Comparison of ENCODE assay signal across 18 mouse cellular contexts in the genomic region with DNA sequence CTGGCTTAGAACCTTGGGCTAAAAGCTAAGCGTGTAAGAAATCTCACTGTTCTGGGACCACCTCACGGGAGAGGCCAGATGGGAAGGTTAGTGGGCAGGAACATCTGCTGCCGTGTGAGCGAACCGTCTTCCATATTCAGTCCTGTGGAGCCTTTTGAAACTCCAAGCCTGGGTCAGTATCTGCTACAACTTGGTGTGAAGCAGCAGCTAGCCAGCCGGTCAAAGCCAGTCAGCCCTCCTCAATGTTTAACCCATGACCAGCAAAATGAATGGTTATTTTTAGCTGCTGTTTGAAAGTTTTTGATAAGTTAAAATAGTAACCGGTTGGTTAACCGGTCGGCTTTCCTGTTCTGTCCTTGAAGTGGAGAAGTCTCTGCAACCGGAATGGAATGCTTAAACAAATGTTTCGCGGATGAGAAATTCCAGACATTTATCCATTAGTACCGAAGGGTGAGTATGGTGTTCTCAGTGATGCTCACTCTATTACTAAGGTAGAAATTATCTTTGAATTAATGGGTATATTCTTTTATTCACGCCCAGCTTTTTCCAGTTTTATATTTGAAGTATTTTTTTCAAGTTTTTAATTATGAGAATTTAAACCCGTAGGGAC. TPM values are rescaled to one million over a fixed set of nuclear protein-coding genes. Genes with fewer than 3 reads are reported as not detected.
A peak's percentile ranks its signal among the peaks of the same experiment; 100 is the strongest.
DNase-seq lines count a peak whose midpoint lies in the region; ATAC-seq and TF ChIP-seq lines count a peak whose summit lies in the region.
"Had no signal": no experiment of that assay in that cellular context is flagged by ENCODE, and none has a peak within 500 bp of the region (broad histone marks: within the 10 kb centered on the region; RNA-seq: fewer than 3 reads in every experiment).

No protein-coding gene starts in this region.

- H3K4me1 ChIP-seq in intestine, embryonic 15.5 days (replicated peaks), result 0 out of 2 replicates have a peak, but pooled peaks cover 3% of the 10 kb centered on the region
- H3K4me1 ChIP-seq in intestine, postnatal 0 days (replicated peaks; ENCODE audit: control insufficient read depth, insufficient read depth, low read length), result peaks cover 3% of the 10 kb centered on the region; the same call in 1 of the 2 replicates
- peaks cover 17% of the 10 kb centered on the region for H3K4me1 ChIP-seq in heart, embryonic 15.5 days (replicated peaks)
- H3K4me1 ChIP-seq: limb, embryonic 12.5 days had no signal

- no peak overlapping the region for H3K4me2 ChIP-seq in intestine, embryonic 15.5 days (replicated peaks)
- H3K4me2 ChIP-seq in intestine, postnatal 0 days (replicated peaks; ENCODE audit: low read depth), result no peak overlapping the region
- no peak overlapping the region; the same call in 1 of the 2 replicates for H3K4me2 ChIP-seq in heart, embryonic 15.5 days
- H3K4me2 ChIP-seq: limb, embryonic 12.5 days had no signal

- H3K27ac ChIP-seq in intestine, embryonic 15.5 days, result 0 out of 2 replicates have a peak overlapping the region, but pooled peaks have one; percentile 44
- no peak overlapping the region for H3K27ac ChIP-seq in intestine, postnatal 0 days (ENCODE audit: low read depth, low read length)
- peak overlapping the region; percentile 62 for H3K27ac ChIP-seq in heart, embryonic 15.5 days
- H3K27ac ChIP-seq: limb, embryonic 12.5 days had no signal

- no peak for ATAC-seq in intestine, embryonic 15.5 days
- ATAC-seq in intestine, postnatal 0 days, result no peak
- 0 out of 2 replicates have a peak, but pooled peaks have one; percentile 38 for ATAC-seq in heart, embryonic 15.5 days (replicated peaks; ENCODE audit: insufficient number of reproducible peaks, insufficient read depth, low FRiP score, low read depth)
- no peak for ATAC-seq in megakaryocyte-erythroid progenitor cell, adult 5-6 weeks (replicated peaks; ENCODE audit: low FRiP score, low TSS enrichment, poor library complexity, severe bottlenecking)
- ATAC-seq: CD4-positive, CD25-positive, alpha-beta regulatory T cell, adult 4 months had no signal

- H3K4me3 ChIP-seq in intestine, embryonic 15.5 days (replicated peaks), result no peak overlapping the region
- no peak overlapping the region for H3K4me3 ChIP-seq in intestine, postnatal 0 days (ENCODE audit: low read depth, low read length)
- no peak overlapping the region for H3K4me3 ChIP-seq in heart, embryonic 15.5 days
- H3K4me3 ChIP-seq: limb, embryonic 12.5 days; megakaryocyte, embryonic 14.5 days had no signal

- WGBS in intestine, embryonic 15.5 days, result 56% methylated on average over 15 of the region's 15 CpGs
- WGBS in intestine, postnatal 0 days, result 65% methylated on average over 15 of the region's 15 CpGs
- WGBS in heart, embryonic 15.5 days, result 47% methylated on average over 15 of the region's 15 CpGs

- no peak for TF ChIP-seq CTCF in intestine, postnatal 0 days (IDR thresholded peaks at IDR 0.05; ENCODE audit: low read depth)

- DNase-seq in Muller cell, postnatal 12 days (ENCODE audit: inconsistent ontology term), result peak; percentile 62
- DNase-seq in kidney, postnatal 14 days, result peak; percentile 51
- DNase-seq in cerebellum, postnatal 36 days, result no peak
- no peak for DNase-seq in thymus, postnatal 10 days (ENCODE audit: low spot score in 2 of 2)
- DNase-seq: cerebellum, adult 9-10 months; right cerebral cortex, postnatal 25 days had no signal

- H3K27me3 ChIP-seq in intestine, embryonic 15.5 days (replicated peaks), result no peaks in the 10 kb centered on the region
- no peaks in the 10 kb centered on the region for H3K27me3 ChIP-seq in intestine, postnatal 0 days (replicated peaks; ENCODE audit: control insufficient read depth, insufficient read depth, low read length)
- H3K27me3 ChIP-seq in heart, embryonic 15.5 days, result no peaks in the 10 kb centered on the region
- H3K27me3 ChIP-seq: limb, embryonic 12.5 days; megakaryocyte, embryonic 14.5 days had no signal

- H3K9me3 ChIP-seq in intestine, embryonic 15.5 days, result no peaks in the 10 kb centered on the region
- no peaks in the 10 kb centered on the region for H3K9me3 ChIP-seq in intestine, postnatal 0 days (ENCODE audit: control insufficient read depth)
- H3K9me3 ChIP-seq in heart, embryonic 15.5 days (replicated peaks), result no peaks in the 10 kb centered on the region
- H3K9me3 ChIP-seq: limb, embryonic 12.5 days; megakaryocyte, embryonic 14.5 days had no signal

- H3K36me3 ChIP-seq in intestine, embryonic 15.5 days, result no peaks in the 10 kb centered on the region; the same call in 1 of the 2 replicates
- H3K36me3 ChIP-seq in intestine, postnatal 0 days (ENCODE audit: control insufficient read depth, insufficient read depth), result peaks cover 9% of the 10 kb centered on the region
- peaks cover 7% of the 10 kb centered on the region; the same call in 1 of the 2 replicates for H3K36me3 ChIP-seq in heart, embryonic 15.5 days

- no peak overlapping the region for H3K9ac ChIP-seq in intestine, embryonic 15.5 days
- H3K9ac ChIP-seq in intestine, postnatal 0 days (ENCODE audit: low read depth, low read length), result no peak overlapping the region
- no peak overlapping the region for H3K9ac ChIP-seq in heart, embryonic 15.5 days
- H3K9ac ChIP-seq: limb, embryonic 12.5 days had no signal

RNA-seq across cellular contexts. Expression of gene Olfr1393, which starts 10.0 kb away (rescaled TPM):
- polyA plus RNA-seq in intestine, embryonic 15.5 days (2015; fragmentation: Nextera tagmentation; extraction: Ambion mirVana), result not detected in 2 replicates
- polyA plus RNA-seq in intestine, postnatal 0 days (2015; fragmentation: Nextera tagmentation; extraction: Ambion mirVana), result 0.16 TPM in 1 of 2 replicates, not detected in the other
- polyA plus RNA-seq in heart, embryonic 15.5 days (2015; fragmentation: Nextera tagmentation; extraction: Ambion mirVana), result 0.09 TPM in 1 of 2 replicates, not detected in the other
- total RNA-seq in megakaryocyte-erythroid progenitor cell, adult 5-6 weeks (2014; fragmentation: Nextera tagmentation), result not detected in 2 replicates
- total RNA-seq in megakaryocyte-erythroid progenitor cell, adult 5-6 weeks (2017), result not detected in 2 replicates
- total RNA-seq: granulocyte monocyte progenitor cell, adult 5-6 weeks had no signal
- polyA plus RNA-seq: intestine, embryonic 14.5 days; limb, embryonic 12.5 days had no signal

RNA-seq across cellular contexts. Expression of gene Olfr1392, which starts 17.0 kb away (rescaled TPM):
- polyA plus RNA-seq in intestine, embryonic 15.5 days (2015; fragmentation: Nextera tagmentation; extraction: Ambion mirVana), result not detected in 2 replicates
- 0.08 TPM in 1 of 2 replicates, not detected in the other for polyA plus RNA-seq in intestine, postnatal 0 days (2015; fragmentation: Nextera tagmentation; extraction: Ambion mirVana)
- not detected in 2 replicates for polyA plus RNA-seq in heart, embryonic 15.5 days (2015; fragmentation: Nextera tagmentation; extraction: Ambion mirVana)
- not detected in 2 replicates for total RNA-seq in megakaryocyte-erythroid progenitor cell, adult 5-6 weeks (2014; fragmentation: Nextera tagmentation)
- total RNA-seq in megakaryocyte-erythroid progenitor cell, adult 5-6 weeks (2017), result not detected in 2 replicates
- total RNA-seq: granulocyte monocyte progenitor cell, adult 5-6 weeks; left cerebral cortex, adult 18-20 months had no signal
- polyA plus RNA-seq: CD4-positive, CD25-positive, alpha-beta regulatory T cell, adult 4 months; intestine, embryonic 14.5 days had no signal

RNA-seq across cellular contexts. Expression of gene Mgat1, which starts 24.1 kb away (rescaled TPM):
- 53.5 and 61.2 TPM in 2 replicates for polyA plus RNA-seq in intestine, embryonic 15.5 days (2015; fragmentation: Nextera tagmentation; extraction: Ambion mirVana)
- 59.0 and 62.2 TPM in 2 replicates for polyA plus RNA-seq in intestine, postnatal 0 days (2015; fragmentation: Nextera tagmentation; extraction: Ambion mirVana)
- 41.7 and 54.8 TPM in 2 replicates for polyA plus RNA-seq in heart, embryonic 15.5 days (2015; fragmentation: Nextera tagmentation; extraction: Ambion mirVana)
- 47.4 and 53.5 TPM in 2 replicates for total RNA-seq in megakaryocyte-erythroid progenitor cell, adult 5-6 weeks (2014; fragmentation: Nextera tagmentation)
- total RNA-seq in megakaryocyte-erythroid progenitor cell, adult 5-6 weeks (2017), result 28.1 and 34.2 TPM in 2 replicates

RNA-seq across cellular contexts. Expression of gene Olfr10, which starts 36.5 kb away (rescaled TPM):
- polyA plus RNA-seq in intestine, embryonic 15.5 days (2015; fragmentation: Nextera tagmentation; extraction: Ambion mirVana), result not detected in 2 replicates
- not detected in 2 replicates for polyA plus RNA-seq in intestine, postnatal 0 days (2015; fragmentation: Nextera tagmentation; extraction: Ambion mirVana)
- polyA plus RNA-seq in heart, embryonic 15.5 days (2015; fragmentation: Nextera tagmentation; extraction: Ambion mirVana), result not detected in 2 replicates
- total RNA-seq in megakaryocyte-erythroid progenitor cell, adult 5-6 weeks (2014; fragmentation: Nextera tagmentation), result not detected in 2 replicates
- total RNA-seq in megakaryocyte-erythroid progenitor cell, adult 5-6 weeks (2017), result not detected in 2 replicates
- total RNA-seq: granulocyte monocyte progenitor cell, adult 5-6 weeks; left cerebral cortex, adult 18-20 months had no signal
- polyA plus RNA-seq: brain, embryonic 14.5 days; CD4-positive, CD25-positive, alpha-beta regulatory T cell, adult 4 months; intestine, embryonic 14.5 days; limb, embryonic 12.5 days; urinary bladder, adult 2 months had no signal

RNA-seq across cellular contexts. Expression of gene Olfr1391, which starts 54.5 kb away (rescaled TPM):
- polyA plus RNA-seq in intestine, embryonic 15.5 days (2015; fragmentation: Nextera tagmentation; extraction: Ambion mirVana), result not detected in 2 replicates
- polyA plus RNA-seq in intestine, postnatal 0 days (2015; fragmentation: Nextera tagmentation; extraction: Ambion mirVana), result not detected in 2 replicates
- not detected in 2 replicates for polyA plus RNA-seq in heart, embryonic 15.5 days (2015; fragmentation: Nextera tagmentation; extraction: Ambion mirVana)
- not detected in 2 replicates for total RNA-seq in megakaryocyte-erythroid progenitor cell, adult 5-6 weeks (2014; fragmentation: Nextera tagmentation)
- not detected in 2 replicates for total RNA-seq in megakaryocyte-erythroid progenitor cell, adult 5-6 weeks (2017)
- total RNA-seq: granulocyte monocyte progenitor cell, adult 5-6 weeks; left cerebral cortex, adult 18-20 months had no signal
- polyA plus RNA-seq: brain, embryonic 14.5 days; CD4-positive, CD25-positive, alpha-beta regulatory T cell, adult 4 months; intestine, embryonic 14.5 days; limb, embryonic 12.5 days; urinary bladder, adult 2 months had no signal

Comparison
In these comparisons a context has a peak if more than half of its experiments do, and no peak if none do; other contexts are left out.
1. DNase-seq: peak in Muller cell, postnatal 12 days (single experiment) and kidney, postnatal 14 days (single experiment); none in cerebellum, postnatal 36 days (0 of 2) and thymus, postnatal 10 days (0 of 2).